Mouse (Mus musculus): ENCODE measurements at regions not wholly inside any gene's neighbourhood (a gene's known extent, or its start where the extent isn't known, plus 50 kb on each side); places are given as distances from the start of the nearest gene placed in this dataset.

DNA sequence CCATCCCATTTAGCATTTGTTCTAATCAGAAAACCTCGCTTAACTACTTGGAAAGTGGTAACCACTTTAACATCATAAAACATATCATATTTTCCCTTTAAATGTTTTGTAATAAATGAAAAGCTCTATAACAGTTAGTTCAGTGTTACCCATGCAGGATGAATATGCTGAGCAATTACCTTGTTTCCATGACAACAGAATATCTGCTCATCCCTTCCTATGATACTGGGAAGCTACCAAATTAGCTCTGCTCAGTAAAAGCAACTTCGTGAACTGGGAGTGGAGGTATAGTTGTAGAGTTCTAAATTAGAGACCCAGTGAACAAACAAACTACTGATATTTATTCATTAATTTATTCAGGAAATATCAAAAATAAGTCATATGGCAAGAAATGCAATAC lies 595.0 kb downstream of the Epm2a start:
- no peak for ATAC-seq
- H3K4me1 ChIP-seq (ENCODE audit: insufficient read depth) = no peaks in the 10 kb centered on the region
- no peak for DNase-seq
- no peaks in the 10 kb centered on the region for H3K27me3 ChIP-seq (ENCODE audit: insufficient read depth, low read length)
- no peaks in the 10 kb centered on the region for H3K36me3 ChIP-seq (replicated peaks; ENCODE audit: insufficient read depth, low read length)
- no peak overlapping the region for H3K4me2 ChIP-seq (ENCODE audit: low read depth, low read length)
- no peaks in the 10 kb centered on the region for H3K9me3 ChIP-seq (ENCODE audit: low read length)
- no peak overlapping the region for H3K4me3 ChIP-seq (ENCODE audit: low read depth, low read length)
- TF ChIP-seq CTCF (IDR thresholded peaks at IDR 0.05; ENCODE audit: low read depth) (no peak), EP300 (IDR thresholded peaks at IDR 0.05; ENCODE audit: low read depth) (no peak)
- WGBS (ENCODE audit: insufficient replicate concordance) = 78% methylated on average over 2 of the region's 2 CpGs
- H3K27ac ChIP-seq (ENCODE audit: low read depth) = no peak overlapping the region
- H3K9ac ChIP-seq (replicated peaks) = no peak overlapping the region

DNA sequence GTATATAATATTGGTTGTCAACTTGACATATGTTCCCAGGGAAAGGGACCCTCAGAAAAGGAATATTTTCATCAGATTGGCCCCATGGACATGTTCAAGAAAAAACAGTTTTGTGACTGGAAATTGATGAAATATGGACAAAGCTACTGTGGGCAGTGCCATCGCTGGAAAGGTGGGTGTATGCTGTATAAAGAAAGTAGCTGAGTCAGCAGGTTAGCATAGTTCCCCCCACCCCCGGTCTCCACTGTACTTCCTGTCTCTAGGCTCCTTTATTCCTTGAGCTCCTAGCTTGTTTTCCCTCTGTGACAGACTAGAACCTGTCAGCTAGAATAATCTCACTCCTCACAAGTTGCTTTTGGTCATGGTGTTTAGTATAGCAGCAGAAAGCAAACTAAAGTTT lies 599.6 kb downstream of the Epm2a start:
- H3K4me3 ChIP-seq (ENCODE audit: low read depth, low read length) = no peak overlapping the region
- H3K27me3 ChIP-seq (ENCODE audit: insufficient read depth, low read length) = no peaks in the 10 kb centered on the region
- H3K9me3 ChIP-seq (ENCODE audit: low read length) = no peaks in the 10 kb centered on the region
- ATAC-seq (no peak), DNase-seq (no peak)
- TF ChIP-seq CTCF (IDR thresholded peaks at IDR 0.05; ENCODE audit: low read depth) (no peak), EP300 (IDR thresholded peaks at IDR 0.05; ENCODE audit: low read depth) (no peak)
- H3K36me3 ChIP-seq (replicated peaks; ENCODE audit: insufficient read depth, low read length) = no peaks in the 10 kb centered on the region
- no peaks in the 10 kb centered on the region for H3K4me1 ChIP-seq (ENCODE audit: insufficient read depth)
- H3K4me2 ChIP-seq (ENCODE audit: low read depth, low read length) = no peak overlapping the region
- H3K27ac ChIP-seq (ENCODE audit: low read depth) = no peak overlapping the region
- WGBS (ENCODE audit: insufficient replicate concordance) = 58% methylated on average over 2 of the region's 2 CpGs
- H3K9ac ChIP-seq (replicated peaks) = no peak overlapping the region

DNA sequence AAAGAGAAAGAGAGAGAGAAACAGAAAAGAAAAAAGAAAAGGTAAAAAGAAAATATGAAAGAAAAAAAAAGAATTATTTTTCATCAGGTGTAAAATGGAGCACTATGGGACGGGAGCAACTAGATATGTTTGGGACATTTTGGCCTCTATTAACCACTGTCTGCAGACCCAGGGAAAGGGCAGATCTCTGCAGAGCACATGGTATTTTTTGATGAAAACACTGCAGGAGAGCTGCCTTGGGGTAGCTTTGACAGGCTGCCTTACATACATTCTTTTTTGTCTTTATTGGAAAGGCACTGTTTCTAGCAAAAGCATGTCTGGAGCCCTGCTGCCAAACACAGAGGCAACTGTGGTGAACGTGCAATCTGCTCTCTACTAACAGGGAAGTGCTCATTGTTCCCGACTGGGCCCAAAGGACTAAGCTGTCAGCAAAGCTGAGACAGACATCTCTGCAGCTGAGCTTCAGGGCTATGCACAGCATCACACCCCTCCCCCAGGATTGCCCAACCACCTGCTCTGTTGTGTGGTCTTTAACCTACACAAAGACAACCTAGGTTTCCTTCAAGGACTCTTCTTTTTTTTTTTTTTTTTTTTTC lies 617.2 kb downstream of the Epm2a start:
- no peaks in the 10 kb centered on the region for H3K9me3 ChIP-seq (ENCODE audit: low read length)
- H3K4me3 ChIP-seq (ENCODE audit: low read depth, low read length) = no peak overlapping the region
- TF ChIP-seq CTCF (IDR thresholded peaks at IDR 0.05; ENCODE audit: low read depth) (no peak), EP300 (IDR thresholded peaks at IDR 0.05; ENCODE audit: low read depth) (no peak)
- H3K27ac ChIP-seq (ENCODE audit: low read depth) = no peak overlapping the region
- no peak for ATAC-seq
- no peaks in the 10 kb centered on the region for H3K27me3 ChIP-seq (ENCODE audit: insufficient read depth, low read length)
- H3K4me1 ChIP-seq (ENCODE audit: insufficient read depth) = no peaks in the 10 kb centered on the region
- 39% methylated on average over 3 of the region's 3 CpGs for WGBS (ENCODE audit: insufficient replicate concordance)
- no peak overlapping the region for H3K4me2 ChIP-seq (ENCODE audit: low read depth, low read length)
- no peak for DNase-seq
- no peak overlapping the region for H3K9ac ChIP-seq (replicated peaks)
- H3K36me3 ChIP-seq (replicated peaks; ENCODE audit: insufficient read depth, low read length) = no peaks in the 10 kb centered on the region

DNA sequence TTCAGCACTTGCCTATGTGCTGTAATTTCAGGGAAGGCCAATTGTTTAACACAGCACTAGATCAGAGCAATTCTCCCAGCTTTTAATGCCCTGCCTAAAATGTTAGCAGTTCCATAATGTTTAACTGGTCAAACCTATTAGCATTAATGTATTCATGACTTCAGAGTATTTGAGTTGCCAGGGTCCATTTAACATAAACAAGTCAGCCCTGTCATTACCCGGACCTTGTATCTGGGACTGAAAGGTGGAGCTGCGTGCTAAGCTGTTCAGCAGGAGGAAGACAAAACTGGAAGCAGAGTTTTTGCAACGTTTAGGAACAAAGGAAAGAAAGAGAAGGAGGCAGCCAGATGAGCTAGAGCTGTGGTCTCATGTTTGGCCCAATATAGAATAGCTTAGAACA lies 661.8 kb downstream of the Epm2a start:
- H3K4me3 ChIP-seq (ENCODE audit: low read depth, low read length) = no peak overlapping the region
- no peak overlapping the region for H3K4me2 ChIP-seq (ENCODE audit: low read depth, low read length)
- no peak for ATAC-seq
- no peaks in the 10 kb centered on the region for H3K9me3 ChIP-seq (ENCODE audit: low read length)
- H3K27me3 ChIP-seq (ENCODE audit: insufficient read depth, low read length) = no peaks in the 10 kb centered on the region
- no peak overlapping the region for H3K9ac ChIP-seq (replicated peaks)
- no peak overlapping the region for H3K27ac ChIP-seq (ENCODE audit: low read depth)
- H3K36me3 ChIP-seq (replicated peaks; ENCODE audit: insufficient read depth, low read length) = no peaks in the 10 kb centered on the region
- TF ChIP-seq EP300 (IDR thresholded peaks at IDR 0.05; ENCODE audit: low read depth) = no peak
- TF ChIP-seq CTCF (IDR thresholded peaks at IDR 0.05; ENCODE audit: low read depth) = no peak
- no peak for DNase-seq
- H3K4me1 ChIP-seq (ENCODE audit: insufficient read depth) = no peaks in the 10 kb centered on the region
- WGBS (ENCODE audit: insufficient replicate concordance) = 50% methylated on average over 3 of the region's 3 CpGs

DNA sequence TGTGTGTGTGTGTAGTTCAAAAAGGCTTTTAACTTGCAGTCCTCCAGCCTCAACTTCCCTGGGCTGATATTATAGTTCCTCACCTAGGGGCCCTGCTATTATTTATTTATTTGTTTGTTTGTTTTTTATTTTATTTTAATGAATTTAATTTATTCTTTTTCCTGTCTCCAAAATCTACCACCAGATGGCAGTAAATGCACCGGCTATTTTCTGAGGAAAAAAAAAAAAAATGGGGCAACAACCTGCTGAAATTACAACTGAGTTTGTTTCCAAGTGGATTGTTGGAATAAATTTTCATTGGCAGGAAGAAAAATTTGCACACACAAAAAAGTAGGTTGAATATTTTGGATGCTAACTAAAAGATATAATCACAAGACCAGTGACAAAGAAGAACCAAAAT lies 662.7 kb downstream of the Epm2a start:
- Histone ChIP-seq H3K9ac (replicated peaks) (no peak overlapping the region), H3K4me3 (ENCODE audit: low read depth, low read length) (no peak overlapping the region), H3K27ac (ENCODE audit: low read depth) (no peak overlapping the region), H3K36me3 (replicated peaks; ENCODE audit: insufficient read depth, low read length) (no peaks in the 10 kb centered on the region), H3K4me1 (ENCODE audit: insufficient read depth) (no peaks in the 10 kb centered on the region), H3K4me2 (ENCODE audit: low read depth, low read length) (no peak overlapping the region), H3K27me3 (ENCODE audit: insufficient read depth, low read length) (no peaks in the 10 kb centered on the region), H3K9me3 (ENCODE audit: low read length) (no peaks in the 10 kb centered on the region)
- ATAC-seq (no peak), DNase-seq (no peak)
- no peak for TF ChIP-seq EP300 (IDR thresholded peaks at IDR 0.05; ENCODE audit: low read depth)
- 0 out of 2 replicates have a peak, but pooled peaks have one; percentile 14 for TF ChIP-seq CTCF (IDR thresholded peaks at IDR 0.05; ENCODE audit: low read depth)
- 41% methylated on average over 1 of the region's 1 CpGs for WGBS (ENCODE audit: insufficient replicate concordance)

DNA sequence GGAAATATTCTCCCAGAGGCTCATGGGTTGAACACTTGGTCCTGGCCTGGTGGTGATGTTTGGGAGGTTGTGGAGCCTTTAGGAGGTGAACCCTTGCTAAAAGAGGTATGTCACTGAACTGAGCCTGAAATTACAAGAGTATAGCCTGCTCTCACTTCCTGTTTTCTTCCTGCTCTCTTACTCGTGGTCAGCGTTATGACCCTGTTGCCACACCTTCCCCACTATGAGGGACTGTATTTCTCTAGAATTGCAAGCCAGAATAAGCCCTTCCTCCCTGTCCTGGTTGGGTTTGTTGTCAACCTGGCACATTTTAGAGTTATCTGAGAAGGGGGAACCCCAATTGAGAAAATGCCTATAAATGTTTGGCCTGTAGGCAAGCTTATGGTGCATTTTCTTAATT lies 674.1 kb downstream of the Epm2a start:
- WGBS (ENCODE audit: insufficient replicate concordance) = 46% methylated on average over 2 of the region's 2 CpGs
- TF ChIP-seq CTCF (IDR thresholded peaks at IDR 0.05; ENCODE audit: low read depth) (no peak), EP300 (IDR thresholded peaks at IDR 0.05; ENCODE audit: low read depth) (no peak)
- no peaks in the 10 kb centered on the region for H3K36me3 ChIP-seq (replicated peaks; ENCODE audit: insufficient read depth, low read length)
- DNase-seq = no peak
- no peak overlapping the region for H3K4me3 ChIP-seq (ENCODE audit: low read depth, low read length)
- H3K9ac ChIP-seq (replicated peaks) = no peak overlapping the region
- no peak for ATAC-seq
- no peaks in the 10 kb centered on the region for H3K4me1 ChIP-seq (ENCODE audit: insufficient read depth)
- H3K9me3 ChIP-seq (ENCODE audit: low read length) = no peaks in the 10 kb centered on the region
- no peak overlapping the region for H3K4me2 ChIP-seq (ENCODE audit: low read depth, low read length)
- H3K27ac ChIP-seq (ENCODE audit: low read depth) = no peak overlapping the region
- H3K27me3 ChIP-seq (ENCODE audit: insufficient read depth, low read length) = no peaks in the 10 kb centered on the region

DNA sequence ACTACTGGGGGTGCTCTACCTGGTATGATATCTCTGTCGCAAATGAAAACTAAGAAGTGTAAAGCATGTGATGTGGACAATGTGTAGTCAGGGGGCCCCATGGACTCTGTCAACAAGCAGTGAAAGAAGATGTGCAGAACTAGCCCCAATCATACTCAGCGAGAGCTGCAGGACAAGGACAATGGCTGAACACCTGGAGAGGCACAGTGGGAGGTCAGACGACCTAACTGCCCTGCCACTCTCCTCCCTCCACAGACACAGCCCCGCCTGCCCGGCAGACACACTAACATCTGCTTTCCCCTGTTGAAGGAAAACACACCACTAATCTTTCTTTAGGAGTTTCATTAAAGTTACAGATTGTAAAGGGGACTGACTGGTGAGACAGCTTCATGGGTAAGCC lies 675.1 kb downstream of the Epm2a start:
- no peaks in the 10 kb centered on the region for H3K27me3 ChIP-seq (ENCODE audit: insufficient read depth, low read length)
- H3K27ac ChIP-seq (ENCODE audit: low read depth) = no peak overlapping the region
- H3K36me3 ChIP-seq (replicated peaks; ENCODE audit: insufficient read depth, low read length) = no peaks in the 10 kb centered on the region
- 49% methylated on average over 5 of the region's 5 CpGs for WGBS (ENCODE audit: insufficient replicate concordance)
- no peaks in the 10 kb centered on the region for H3K4me1 ChIP-seq (ENCODE audit: insufficient read depth)
- H3K4me3 ChIP-seq (ENCODE audit: low read depth, low read length) = no peak overlapping the region
- no peak overlapping the region for H3K9ac ChIP-seq (replicated peaks)
- DNase-seq = no peak
- no peaks in the 10 kb centered on the region for H3K9me3 ChIP-seq (ENCODE audit: low read length)
- TF ChIP-seq EP300 (IDR thresholded peaks at IDR 0.05; ENCODE audit: low read depth) = no peak
- no peak for TF ChIP-seq CTCF (IDR thresholded peaks at IDR 0.05; ENCODE audit: low read depth)
- no peak for ATAC-seq
- H3K4me2 ChIP-seq (ENCODE audit: low read depth, low read length) = no peak overlapping the region
